Comparison of ENCODE assay signal across 25 mouse cellular contexts in genomic region chr8:79139614-79140013, GRCm38 (mm10).
DNase-seq lines count a peak whose midpoint lies in the region; ATAC-seq and TF ChIP-seq lines count a peak whose summit lies in the region.
"Had no signal": no experiment of that assay in that cellular context is flagged by ENCODE, and none has a peak within 500 bp of the region (broad histone marks: within the 10 kb centered on the region; RNA-seq: fewer than 3 reads in every experiment).

No protein-coding gene starts in this region.

- no peak overlapping the region for H3K9ac ChIP-seq in hindbrain, embryonic 13.5 days
- no peak overlapping the region for H3K9ac ChIP-seq in forebrain, embryonic 11.5 days (ENCODE audit: low read length)
- H3K9ac ChIP-seq in neural tube, embryonic 15.5 days (replicated peaks) = no peak overlapping the region
- H3K9ac ChIP-seq: forebrain, embryonic 15.5 days; heart, embryonic 15.5 days; limb, embryonic 15.5 days; liver, embryonic 15.5 days; neural tube, embryonic 12.5 days had no signal

- no peak overlapping the region for H3K4me2 ChIP-seq in myocyte (ENCODE audit: low read depth)
- H3K4me2 ChIP-seq in hindbrain, embryonic 13.5 days = no peak overlapping the region
- H3K4me2 ChIP-seq in forebrain, embryonic 11.5 days (ENCODE audit: low read depth, low read length, severe bottlenecking) = no peak overlapping the region
- no peak overlapping the region for H3K4me2 ChIP-seq in neural tube, embryonic 15.5 days
- H3K4me2 ChIP-seq: forebrain, embryonic 15.5 days; heart, embryonic 15.5 days; limb, embryonic 15.5 days; liver, embryonic 15.5 days; midbrain, embryonic 11.5 days; neural tube, embryonic 12.5 days had no signal

- H3K9me3 ChIP-seq in hindbrain, embryonic 13.5 days = no peaks in the 10 kb centered on the region
- H3K9me3 ChIP-seq in forebrain, embryonic 11.5 days (ENCODE audit: control insufficient read depth, low read length) = no peaks in the 10 kb centered on the region
- no peaks in the 10 kb centered on the region for H3K9me3 ChIP-seq in neural tube, embryonic 15.5 days (replicated peaks)
- H3K9me3 ChIP-seq: forebrain, embryonic 15.5 days; heart, embryonic 15.5 days; limb, embryonic 15.5 days; liver, embryonic 15.5 days; neural tube, embryonic 12.5 days had no signal

- no peak overlapping the region for H3ac ChIP-seq in myocyte (ENCODE audit: control insufficient read depth, insufficient read length)

- no peak for TF ChIP-seq CTCF in embryonic fibroblast, embryonic 13.5 days (IDR thresholded peaks at IDR 0.05; ENCODE audit: borderline replicate concordance, insufficient read depth, low read length)

- 97% methylated on average over 4 of the region's 4 CpGs for WGBS in hindbrain, embryonic 13.5 days
- 93% methylated on average over 4 of the region's 4 CpGs for WGBS in forebrain, embryonic 11.5 days
- 96% methylated on average over 4 of the region's 4 CpGs for WGBS in neural tube, embryonic 15.5 days

- peak; percentile 62 for ATAC-seq in frontal cortex, adult (ENCODE audit: low TSS enrichment)
- ATAC-seq in hindbrain, embryonic 13.5 days (ENCODE audit: low FRiP score) = no peak
- ATAC-seq in forebrain, embryonic 11.5 days (replicated peaks; ENCODE audit: low FRiP score) = no peak
- ATAC-seq in neural tube, embryonic 15.5 days (ENCODE audit: low FRiP score) = no peak
- ATAC-seq: forebrain, embryonic 15.5 days; hindbrain, postnatal 0 days; lung, postnatal 0 days had no signal

- H3K36me3 ChIP-seq in myocyte (ENCODE audit: control insufficient read depth, insufficient read depth) = peaks cover 26% of the 10 kb centered on the region
- peaks cover 60% of the 10 kb centered on the region for H3K36me3 ChIP-seq in hindbrain, embryonic 13.5 days
- no peaks in the 10 kb centered on the region; the same call in 1 of the 2 replicates for H3K36me3 ChIP-seq in forebrain, embryonic 11.5 days (ENCODE audit: control insufficient read depth, insufficient read depth, low read length)
- peaks cover 37% of the 10 kb centered on the region for H3K36me3 ChIP-seq in neural tube, embryonic 15.5 days

- no peak for TF ChIP-seq POLR2A in embryonic fibroblast, embryonic 13.5 days (IDR thresholded peaks at IDR 0.05; ENCODE audit: low read depth, low read length)
- no peak for TF ChIP-seq POLR2A in myocyte (IDR thresholded peaks at IDR 0.05; ENCODE audit: insufficient read length, low read depth)

- H3K4me3 ChIP-seq in embryonic fibroblast, embryonic 13.5 days (ENCODE audit: insufficient read depth, low read length) = no peak overlapping the region
- no peak overlapping the region for H3K4me3 ChIP-seq in myocyte
- no peak overlapping the region for H3K4me3 ChIP-seq in hindbrain, embryonic 13.5 days
- no peak overlapping the region for H3K4me3 ChIP-seq in forebrain, embryonic 11.5 days (ENCODE audit: low read depth, low read length)
- H3K4me3 ChIP-seq in neural tube, embryonic 15.5 days (replicated peaks) = no peak overlapping the region
- H3K4me3 ChIP-seq: forebrain, embryonic 15.5 days; heart, adult 2 months; heart, embryonic 15.5 days; limb, embryonic 15.5 days; liver, embryonic 15.5 days; neural tube, embryonic 12.5 days had no signal

- H3K4me1 ChIP-seq in embryonic fibroblast, embryonic 13.5 days (ENCODE audit: control insufficient read depth, insufficient read depth, low read length) = no peaks in the 10 kb centered on the region; the same call in 1 of the 2 replicates
- peaks cover 3% of the 10 kb centered on the region; the same call in 1 of the 2 replicates for H3K4me1 ChIP-seq in hindbrain, embryonic 13.5 days (replicated peaks)
- no peaks in the 10 kb centered on the region for H3K4me1 ChIP-seq in forebrain, embryonic 11.5 days (replicated peaks; ENCODE audit: control insufficient read depth, insufficient read depth, low read length)
- H3K4me1 ChIP-seq in neural tube, embryonic 15.5 days = peaks cover 3% of the 10 kb centered on the region
- H3K4me1 ChIP-seq: heart, embryonic 15.5 days; limb, embryonic 15.5 days; liver, embryonic 15.5 days; neural tube, embryonic 12.5 days had no signal

- H3K27ac ChIP-seq in embryonic fibroblast, embryonic 13.5 days (ENCODE audit: insufficient read depth, low read length) = peak overlapping the region; percentile 33
- H3K27ac ChIP-seq in hindbrain, embryonic 13.5 days = no peak overlapping the region
- no peak overlapping the region for H3K27ac ChIP-seq in forebrain, embryonic 11.5 days (ENCODE audit: low read depth, low read length)
- no peak overlapping the region for H3K27ac ChIP-seq in neural tube, embryonic 15.5 days (replicated peaks)
- H3K27ac ChIP-seq: forebrain, embryonic 15.5 days; heart, adult 2 months; heart, embryonic 15.5 days; hindbrain, postnatal 0 days; kidney, postnatal 0 days; limb, embryonic 15.5 days; liver, embryonic 15.5 days; neural tube, embryonic 12.5 days had no signal

- H3K79me2 ChIP-seq in myocyte (ENCODE audit: control insufficient read depth, insufficient read depth) = no peaks in the 10 kb centered on the region

- DNase-seq in frontal cortex, postnatal 14 days (ENCODE audit: low spot score in 2 of 2) = no peak
- DNase-seq in 3134 (ENCODE audit: extremely low read depth, insufficient read length, low spot score) = peak; percentile 19
- no peak for DNase-seq in forebrain, embryonic 11.5 days (ENCODE audit: low spot score)
- DNase-seq: cerebellum, adult 2 months; cerebellum, postnatal 36 days; gastrocnemius, postnatal 14 days; heart, adult 2 months; heart, postnatal 4 days; kidney, adult 11 months; layer of hippocampus, postnatal 36 days; thymus, postnatal 36 days had no signal

- no peaks in the 10 kb centered on the region for H3K27me3 ChIP-seq in myocyte (ENCODE audit: control insufficient read depth, insufficient read depth, insufficient read length)
- H3K27me3 ChIP-seq in hindbrain, embryonic 13.5 days = no peaks in the 10 kb centered on the region
- no peaks in the 10 kb centered on the region for H3K27me3 ChIP-seq in forebrain, embryonic 11.5 days (ENCODE audit: control insufficient read depth, insufficient read depth, low read length)
- no peaks in the 10 kb centered on the region for H3K27me3 ChIP-seq in neural tube, embryonic 15.5 days (replicated peaks)
- H3K27me3 ChIP-seq: forebrain, embryonic 15.5 days; heart, embryonic 15.5 days; limb, embryonic 15.5 days; liver, embryonic 15.5 days; neural tube, embryonic 12.5 days had no signal

TF ChIP-seq in myocyte, 11 proteins besides CTCF, POLR2A, EP300 and RAD21:
- TF ChIP-seq POLR2AphosphoS2 (IDR thresholded peaks at IDR 0.05; ENCODE audit: insufficient read length, low read depth) (no peak), CEBPB (IDR thresholded peaks at IDR 0.05; ENCODE audit: insufficient read depth, poor library complexity, severe bottlenecking) (peak; percentile 75)
